Mouse (Mus musculus) thymus, adult 2 months (tissue): ENCODE results near the gene Ncoa5.

Experiments
- CTCF ChIP-seq: fragments of 200-500 bp; IDR thresholded peaks from 2 replicates; pipeline ENCODE4 v1.5.1; 2012; ENCODE audit warnings: mild to moderate bottlenecking, control low read depth, low read length, moderate library complexity, borderline replicate concordance; ENCODE audit not compliant: control insufficient read depth, poor library complexity, insufficient read depth; ENCODE audit errors: extremely low read depth
- POLR2A ChIP-seq: fragments of 200-500 bp; IDR thresholded peaks from 2 replicates; pipeline ENCODE4 v1.6.1; 2012; ENCODE audit warnings: mild to moderate bottlenecking, low read length, control low read depth, moderate library complexity; ENCODE audit not compliant: control insufficient read depth, poor library complexity, insufficient read depth; ENCODE audit errors: extremely low read depth

DNA sequence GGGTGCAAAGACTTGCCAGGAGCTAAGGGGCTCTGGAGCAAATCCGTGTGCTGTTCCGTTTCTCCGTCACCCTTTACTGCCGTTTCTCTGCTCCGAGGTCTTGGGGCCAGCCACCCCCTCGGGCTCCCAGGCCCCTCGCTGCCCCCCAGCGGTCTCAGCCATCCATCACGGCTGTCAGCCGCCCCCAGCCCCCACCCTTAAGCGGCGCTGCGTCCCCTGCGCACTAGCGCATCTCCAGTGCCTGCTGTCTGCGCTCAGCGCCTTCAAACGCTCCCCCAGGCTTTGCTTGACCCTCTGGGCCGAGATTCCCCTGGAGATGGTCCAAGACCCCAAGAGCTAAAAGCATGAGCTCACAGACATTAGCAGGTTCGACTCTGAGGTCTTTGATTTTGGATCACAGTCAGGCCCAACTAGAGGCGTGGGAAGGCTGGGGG, 65.3 kb downstream of the Ncoa5 start:
- TF ChIP-seq CTCF (no peak), POLR2A (no peak)
